Mouse (Mus musculus) left cerebral cortex, adult 9 months (tissue): Measurements from ENCODE around the gene Kcnh7.
"Not testable (repeated sequence)": the region's sequence is repeated elsewhere in the genome, so short reads cannot be mapped to it uniquely, and the experiment has no call there.

Source experiments
- DNase-seq, 2 experiments: peaks; one replicate each; pipeline ENCODE4 v3.0.0; 2022; ENCODE audit warnings: low spot score in 2 of 2

Kcnh7 gene

GRCm38 (mm10) chr2:62717270-62717669 lies 466.8 kb downstream of the Kcnh7 start:
- DNase-seq, result no peak

- no peak for DNase-seq
Observed at GRCm38 (mm10) chr2:62715260-62715659, 468.8 kb downstream of the Kcnh7 start.

- DNase-seq, result not testable (repeated sequence)
Observed at GRCm38 (mm10) chr2:62714362-62714761, 469.7 kb downstream of the Kcnh7 start.

- DNase-seq, result no peak
Observed at GRCm38 (mm10) chr2:62709633-62710032, 474.5 kb downstream of the Kcnh7 start.

GRCm38 (mm10) chr2:62706313-62706712 lies 477.8 kb downstream of the Kcnh7 start:
- no peak for DNase-seq

- no peak for DNase-seq
Observed at GRCm38 (mm10) chr2:62685934-62686333, 498.2 kb downstream of the Kcnh7 start.

- DNase-seq, result no peak
Observed at GRCm38 (mm10) chr2:62684989-62685595, 499.0 kb downstream of the Kcnh7 start.

- peak; percentile 47 to 76 for DNase-seq
Observed at GRCm38 (mm10) chr2:62681667-62682066, 502.4 kb downstream of the Kcnh7 start.

GRCm38 (mm10) chr2:62672788-62673187 lies 511.3 kb downstream of the Kcnh7 start:
- DNase-seq, result no peak

GRCm38 (mm10) chr2:62670767-62671166 lies 513.3 kb downstream of the Kcnh7 start:
- no peak for DNase-seq

- DNase-seq, result no peak
Observed at GRCm38 (mm10) chr2:62670301-62670700, 513.8 kb downstream of the Kcnh7 start.

- no peak for DNase-seq
Observed at GRCm38 (mm10) chr2:62669848-62670247, 514.2 kb downstream of the Kcnh7 start.

- DNase-seq, result no peak
Observed at GRCm38 (mm10) chr2:62665536-62665935, 518.6 kb downstream of the Kcnh7 start.

GRCm38 (mm10) chr2:62664839-62665238 lies 519.2 kb downstream of the Kcnh7 start:
- no peak for DNase-seq

GRCm38 (mm10) chr2:62664135-62664670 lies 519.9 kb downstream of the Kcnh7 start, which contains the start of gene Gca:
Gca (plus strand) TSS chr2:62664285.
- peak; percentile 54 to 85 for DNase-seq

- peak in 1 of 2 experiments; percentile 28 for DNase-seq
Observed at GRCm38 (mm10) chr2:62662560-62662959, 521.5 kb downstream of the Kcnh7 start.

GRCm38 (mm10) chr2:62660565-62660964 lies 523.5 kb downstream of the Kcnh7 start:
- DNase-seq, result no peak

GRCm38 (mm10) chr2:62656072-62656471 lies 528.0 kb downstream of the Kcnh7 start:
- DNase-seq, result no peak

GRCm38 (mm10) chr2:62654519-62655338 lies 529.4 kb downstream of the Kcnh7 start:
- peak in 1 of 2 experiments; percentile 85 for DNase-seq

GRCm38 (mm10) chr2:62652466-62652865 lies 531.6 kb downstream of the Kcnh7 start:
- no peak for DNase-seq

- DNase-seq, result no peak
Observed at GRCm38 (mm10) chr2:62651890-62652289, 532.2 kb downstream of the Kcnh7 start.

- DNase-seq, result no peak
Observed at GRCm38 (mm10) chr2:62646671-62647289, 537.3 kb downstream of the Kcnh7 start.
